Mouse (Mus musculus): ENCODE measurements around the gene Kctd2. TPM values are rescaled to one million over a fixed set of nuclear protein-coding genes. Genes with fewer than 3 reads are reported as not detected.
"Not testable (repeated sequence)": the region's sequence is repeated elsewhere in the genome, so short reads cannot be mapped to it uniquely, and the experiment has no call there.

Gene Kctd2
- polyA plus RNA-seq, 1 experiment from 2014 or later = 17.8 TPM

- Histone ChIP-seq H3K9me3 (replicated peaks; ENCODE audit: control insufficient read depth, low read length) (0 out of 2 replicates have a peak, but pooled peaks cover 3% of the 10 kb centered on the region), H3K27me3 (replicated peaks; ENCODE audit: control insufficient read depth, insufficient read depth, low read length) (no peaks in the 10 kb centered on the region), H3K4me1 (ENCODE audit: control insufficient read depth, insufficient read depth, low read length) (peaks cover 3% of the 10 kb centered on the region; the same call in 1 of the 2 replicates), H3K27ac (ENCODE audit: low read depth, low read length) (no peak overlapping the region), H3K4me3 (ENCODE audit: low read depth, low read length) (no peak overlapping the region), H3K9ac (ENCODE audit: low read length) (no peak overlapping the region), H3K36me3 (ENCODE audit: control insufficient read depth, insufficient read depth, low read length) (no peaks in the 10 kb centered on the region), H3K4me2 (ENCODE audit: low read length) (no peak overlapping the region)
- 94% methylated on average over 4 of the region's 4 CpGs for WGBS
- DNase-seq (ENCODE audit: low spot score) (no peak), ATAC-seq (no peak)
Measured at GRCm38 (mm10) chr11:115377254-115377653, 42.7 kb upstream of the Kctd2 start.

GRCm38 (mm10) chr11:115377854-115378253 is 42.1 kb upstream of the Kctd2 start:
- Histone ChIP-seq H3K27me3 (replicated peaks; ENCODE audit: control insufficient read depth, insufficient read depth, low read length) (no peaks in the 10 kb centered on the region), H3K36me3 (ENCODE audit: control insufficient read depth, insufficient read depth, low read length) (no peaks in the 10 kb centered on the region), H3K4me3 (ENCODE audit: low read depth, low read length) (no peak overlapping the region), H3K9me3 (replicated peaks; ENCODE audit: control insufficient read depth, low read length) (0 out of 2 replicates have a peak, but pooled peaks cover 3% of the 10 kb centered on the region), H3K4me1 (ENCODE audit: control insufficient read depth, insufficient read depth, low read length) (peaks cover 7% of the 10 kb centered on the region), H3K9ac (ENCODE audit: low read length) (no peak overlapping the region), H3K4me2 (ENCODE audit: low read length) (no peak overlapping the region), H3K27ac (ENCODE audit: low read depth, low read length) (no peak overlapping the region)
- ATAC-seq (no peak), DNase-seq (ENCODE audit: low spot score) (no peak)
- 86% methylated on average over 7 of the region's 7 CpGs for WGBS

- H3K9ac ChIP-seq (ENCODE audit: low read length) = peak overlapping the region; percentile 98; the same call in 1 of the 2 replicates
- H3K36me3 ChIP-seq (ENCODE audit: control insufficient read depth, insufficient read depth, low read length) = no peaks in the 10 kb centered on the region
- peak overlapping the region; percentile 91 for H3K4me3 ChIP-seq (ENCODE audit: low read depth, low read length)
- H3K4me1 ChIP-seq (ENCODE audit: control insufficient read depth, insufficient read depth, low read length) = peaks cover 23% of the 10 kb centered on the region
- no peak for DNase-seq (ENCODE audit: low spot score)
- H3K4me2 ChIP-seq (ENCODE audit: low read length) = peak overlapping the region; percentile 88
- H3K27ac ChIP-seq (ENCODE audit: low read depth, low read length) = no peak overlapping the region
- ATAC-seq = no peak
- WGBS = 14% methylated on average over 9 of the region's 9 CpGs
- 0 out of 2 replicates have a peak, but pooled peaks cover 3% of the 10 kb centered on the region for H3K9me3 ChIP-seq (replicated peaks; ENCODE audit: control insufficient read depth, low read length)
- no peaks in the 10 kb centered on the region for H3K27me3 ChIP-seq (replicated peaks; ENCODE audit: control insufficient read depth, insufficient read depth, low read length)
Measured at GRCm38 (mm10) chr11:115381276-115381675, 38.7 kb upstream of the Kctd2 start.

GRCm38 (mm10) chr11:115381743-115382539 is 38.0 kb upstream of the Kctd2 start, which contains the start of gene Cdr2l:
TSS of gene Cdr2l (plus strand) at chr11:115381916.
- H3K4me3 ChIP-seq (ENCODE audit: low read depth, low read length) = peak within 1 kb of the TSS; percentile 91
- H3K4me2 ChIP-seq (ENCODE audit: low read length) = peak within 1 kb of the TSS; percentile 88
- ATAC-seq = peak; percentile 90
- no peaks in the 10 kb centered on the region for H3K27me3 ChIP-seq (replicated peaks; ENCODE audit: control insufficient read depth, insufficient read depth, low read length)
- peak; percentile 95 for DNase-seq (ENCODE audit: low spot score)
- H3K27ac ChIP-seq (ENCODE audit: low read depth, low read length) = peak within 1 kb of the TSS; percentile 96
- 0 out of 2 replicates have a peak, but pooled peaks cover 3% of the 10 kb centered on the region for H3K9me3 ChIP-seq (replicated peaks; ENCODE audit: control insufficient read depth, low read length)
- no peaks in the 10 kb centered on the region for H3K36me3 ChIP-seq (ENCODE audit: control insufficient read depth, insufficient read depth, low read length)
- peak within 1 kb of the TSS; percentile 98 for H3K9ac ChIP-seq (ENCODE audit: low read length)
- under 1% methylated on average over 64 of the region's 76 CpGs for WGBS
- H3K4me1 ChIP-seq (ENCODE audit: control insufficient read depth, insufficient read depth, low read length) = peaks cover 23% of the 10 kb centered on the region

GRCm38 (mm10) chr11:115382891-115383290 is 37.0 kb upstream of the Kctd2 start:
- peak overlapping the region; percentile 77; the same call in 1 of the 2 replicates for H3K27ac ChIP-seq (ENCODE audit: low read depth, low read length)
- peak overlapping the region; percentile 98 for H3K9ac ChIP-seq (ENCODE audit: low read length)
- peak overlapping the region; percentile 91 for H3K4me3 ChIP-seq (ENCODE audit: low read depth, low read length)
- ATAC-seq (no peak), DNase-seq (ENCODE audit: low spot score) (peak; percentile 34)
- peaks cover 23% of the 10 kb centered on the region for H3K4me1 ChIP-seq (ENCODE audit: control insufficient read depth, insufficient read depth, low read length)
- no peaks in the 10 kb centered on the region for H3K36me3 ChIP-seq (ENCODE audit: control insufficient read depth, insufficient read depth, low read length)
- no peaks in the 10 kb centered on the region for H3K27me3 ChIP-seq (replicated peaks; ENCODE audit: control insufficient read depth, insufficient read depth, low read length)
- WGBS = 5% methylated on average over 5 of the region's 5 CpGs
- H3K9me3 ChIP-seq (replicated peaks; ENCODE audit: control insufficient read depth, low read length) = 0 out of 2 replicates have a peak, but pooled peaks cover 2% of the 10 kb centered on the region
- H3K4me2 ChIP-seq (ENCODE audit: low read length) = peak overlapping the region; percentile 88

- Histone ChIP-seq H3K36me3 (ENCODE audit: control insufficient read depth, insufficient read depth, low read length) (peaks cover 6% of the 10 kb centered on the region; the same call in 1 of the 2 replicates), H3K27me3 (replicated peaks; ENCODE audit: control insufficient read depth, insufficient read depth, low read length) (no peaks in the 10 kb centered on the region), H3K9me3 (replicated peaks; ENCODE audit: control insufficient read depth, low read length) (no peaks in the 10 kb centered on the region), H3K4me2 (ENCODE audit: low read length) (peak overlapping the region; percentile 88), H3K27ac (ENCODE audit: low read depth, low read length) (peak overlapping the region; percentile 77), H3K4me3 (ENCODE audit: low read depth, low read length) (peak overlapping the region; percentile 91), H3K9ac (ENCODE audit: low read length) (peak overlapping the region; percentile 98), H3K4me1 (ENCODE audit: control insufficient read depth, insufficient read depth, low read length) (peaks cover 23% of the 10 kb centered on the region)
- DNase-seq (ENCODE audit: low spot score) = peak; percentile 81
- WGBS = 32% methylated on average over 16 of the region's 16 CpGs
- peak; percentile 42; the same call in 1 of the 2 replicates for ATAC-seq
Measured at GRCm38 (mm10) chr11:115383701-115384474, 36.0 kb upstream of the Kctd2 start.

GRCm38 (mm10) chr11:115384587-115384986 is 35.3 kb upstream of the Kctd2 start:
- H3K4me1 ChIP-seq (ENCODE audit: control insufficient read depth, insufficient read depth, low read length) = peaks cover 23% of the 10 kb centered on the region
- no peak overlapping the region for H3K9ac ChIP-seq (ENCODE audit: low read length)
- H3K4me3 ChIP-seq (ENCODE audit: low read depth, low read length) = no peak overlapping the region
- 82% methylated on average over 5 of the region's 5 CpGs for WGBS
- H3K27me3 ChIP-seq (replicated peaks; ENCODE audit: control insufficient read depth, insufficient read depth, low read length) = no peaks in the 10 kb centered on the region
- no peak for ATAC-seq
- H3K36me3 ChIP-seq (ENCODE audit: control insufficient read depth, insufficient read depth, low read length) = peaks cover 6% of the 10 kb centered on the region; the same call in 1 of the 2 replicates
- no peak for DNase-seq (ENCODE audit: low spot score)
- H3K27ac ChIP-seq (ENCODE audit: low read depth, low read length) = no peak overlapping the region
- H3K9me3 ChIP-seq (replicated peaks; ENCODE audit: control insufficient read depth, low read length) = no peaks in the 10 kb centered on the region
- peak overlapping the region; percentile 88 for H3K4me2 ChIP-seq (ENCODE audit: low read length)

- H3K9ac ChIP-seq (ENCODE audit: low read length); ATAC-seq; H3K9me3 ChIP-seq (replicated peaks; ENCODE audit: control insufficient read depth, low read length); H3K4me3 ChIP-seq (ENCODE audit: low read depth, low read length); H3K27me3 ChIP-seq (replicated peaks; ENCODE audit: control insufficient read depth, insufficient read depth, low read length); H3K4me2 ChIP-seq (ENCODE audit: low read length); DNase-seq (ENCODE audit: low spot score); H3K27ac ChIP-seq (ENCODE audit: low read depth, low read length): not testable (repeated sequence)
- WGBS = 93% methylated on average over 3 of the region's 3 CpGs
- peaks cover 23% of the 10 kb centered on the region for H3K4me1 ChIP-seq (ENCODE audit: control insufficient read depth, insufficient read depth, low read length)
- peaks cover 22% of the 10 kb centered on the region for H3K36me3 ChIP-seq (ENCODE audit: control insufficient read depth, insufficient read depth, low read length)
Measured at GRCm38 (mm10) chr11:115386859-115387258, 33.1 kb upstream of the Kctd2 start.
